Mouse (Mus musculus) Muller cell, postnatal 12 days (primary cell): ENCODE measurements around the gene Rhoq.

Experiments used
- DNase-seq: peaks from one replicate; pipeline ENCODE4 v3.0.0-alpha.2; 2015; ENCODE audit errors: inconsistent ontology term

Rhoq gene

DNA sequence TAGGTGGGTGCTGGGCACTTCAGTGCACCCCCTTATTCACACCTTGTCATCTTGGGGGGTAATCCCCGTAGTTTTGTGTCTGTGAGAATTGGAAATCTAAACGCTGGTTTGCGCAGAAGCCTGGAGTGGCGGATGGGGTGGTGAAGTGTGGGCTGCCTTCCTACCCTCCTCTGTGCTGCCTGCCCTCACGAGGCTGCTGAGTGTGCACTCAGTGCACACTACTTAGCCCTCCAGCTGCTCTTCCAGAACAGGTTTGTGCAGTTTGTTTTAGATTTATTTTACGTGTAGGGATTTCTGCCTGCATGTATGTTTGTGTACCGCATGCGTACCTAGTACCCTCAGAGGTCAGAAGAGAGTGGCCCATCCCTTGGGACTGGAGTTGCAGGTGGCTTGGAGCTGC, 28.4 kb downstream of the Rhoq start:
- DNase-seq = no peak

DNA sequence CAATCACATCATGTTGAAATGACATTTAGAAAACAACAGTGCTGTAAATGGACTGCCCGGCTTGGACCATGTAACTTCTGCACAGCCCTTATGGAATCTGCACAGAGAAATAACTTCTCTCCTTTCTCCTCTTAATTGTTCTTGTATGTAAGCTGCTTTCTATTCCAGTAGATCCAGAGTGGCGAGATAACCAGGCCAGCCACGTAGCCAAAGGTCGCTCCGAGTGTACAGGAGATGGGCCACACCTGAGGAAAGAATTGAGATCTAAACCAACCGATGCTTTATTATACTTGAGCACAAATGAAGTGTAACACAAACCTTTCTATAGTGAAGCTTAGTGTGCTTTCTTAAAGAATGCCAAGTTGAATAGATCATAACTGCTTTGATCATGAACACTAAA, 34.4 kb downstream of the Rhoq start:
- no peak for DNase-seq

DNA sequence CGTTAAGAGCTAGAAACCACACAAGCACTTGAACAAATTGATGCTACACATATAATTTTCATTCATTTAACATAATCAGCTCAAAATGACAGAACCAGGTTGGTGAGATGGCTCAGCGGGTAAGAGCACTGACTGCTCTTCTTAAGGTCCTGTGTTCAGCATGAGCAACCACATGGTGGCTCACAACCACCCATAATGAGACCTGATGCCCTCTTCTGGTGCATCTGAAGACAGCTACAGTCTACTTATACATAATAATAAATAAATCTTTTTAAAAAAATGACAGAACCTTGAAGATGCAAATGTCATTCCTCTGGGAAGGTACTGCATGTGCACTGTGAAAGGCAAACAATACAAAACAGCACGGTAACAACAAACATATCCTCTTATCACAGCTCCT, 46.1 kb downstream of the Rhoq start:
- no peak for DNase-seq

DNA sequence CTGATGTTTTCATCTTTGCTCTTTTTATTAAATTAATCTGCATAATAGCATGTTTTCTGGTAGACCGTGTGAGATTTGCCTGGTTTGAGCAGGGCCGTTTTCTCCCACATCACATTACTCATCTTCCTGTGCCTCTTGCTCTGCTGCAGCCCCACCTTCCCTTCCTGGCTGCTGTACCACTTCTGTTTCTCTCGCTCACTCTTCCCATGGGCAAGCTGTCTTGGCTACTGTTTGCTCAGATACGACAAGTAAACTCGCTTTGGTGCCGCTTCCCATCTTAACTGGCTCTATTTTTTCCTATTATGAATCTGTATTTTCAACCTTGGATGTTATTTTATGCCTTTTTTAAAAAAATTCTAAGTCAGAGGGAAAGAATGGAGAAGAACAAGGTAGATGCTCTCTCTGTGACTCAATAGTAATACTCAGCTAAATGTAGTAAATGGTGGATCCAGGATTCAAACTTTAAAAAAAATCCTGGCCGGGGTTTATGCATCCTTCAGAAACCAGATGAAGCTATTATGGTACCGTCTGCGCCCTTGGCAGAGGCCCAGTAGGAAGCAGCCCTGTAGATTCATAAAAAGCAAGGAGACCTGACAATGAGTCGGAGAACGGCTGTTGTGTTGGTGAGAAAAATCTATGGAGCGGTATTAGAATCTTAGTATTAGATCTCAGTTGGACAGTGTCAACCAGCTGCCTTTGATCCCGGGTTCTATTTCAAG, 48.6 kb downstream of the Rhoq start:
- DNase-seq = no peak

DNA sequence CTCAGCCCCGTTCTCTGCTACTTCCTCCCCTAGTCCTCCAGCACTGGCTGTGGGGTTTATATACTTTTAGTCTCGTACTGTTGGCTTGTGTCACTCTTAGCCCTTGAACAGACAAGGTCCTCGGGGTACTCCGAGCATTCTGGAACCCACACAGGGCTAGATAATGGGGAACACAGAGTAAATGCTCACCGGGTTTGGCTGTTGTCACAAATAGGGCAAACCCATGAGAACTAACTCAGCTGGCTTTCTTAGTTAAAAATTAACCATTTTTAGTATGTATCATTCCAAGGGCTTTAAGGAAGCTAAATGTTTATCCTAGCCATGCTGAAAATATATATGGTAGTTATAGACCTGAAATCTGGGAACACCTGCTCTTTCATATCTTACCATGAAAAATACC, 56.8 kb downstream of the Rhoq start:
- no peak for DNase-seq

DNA sequence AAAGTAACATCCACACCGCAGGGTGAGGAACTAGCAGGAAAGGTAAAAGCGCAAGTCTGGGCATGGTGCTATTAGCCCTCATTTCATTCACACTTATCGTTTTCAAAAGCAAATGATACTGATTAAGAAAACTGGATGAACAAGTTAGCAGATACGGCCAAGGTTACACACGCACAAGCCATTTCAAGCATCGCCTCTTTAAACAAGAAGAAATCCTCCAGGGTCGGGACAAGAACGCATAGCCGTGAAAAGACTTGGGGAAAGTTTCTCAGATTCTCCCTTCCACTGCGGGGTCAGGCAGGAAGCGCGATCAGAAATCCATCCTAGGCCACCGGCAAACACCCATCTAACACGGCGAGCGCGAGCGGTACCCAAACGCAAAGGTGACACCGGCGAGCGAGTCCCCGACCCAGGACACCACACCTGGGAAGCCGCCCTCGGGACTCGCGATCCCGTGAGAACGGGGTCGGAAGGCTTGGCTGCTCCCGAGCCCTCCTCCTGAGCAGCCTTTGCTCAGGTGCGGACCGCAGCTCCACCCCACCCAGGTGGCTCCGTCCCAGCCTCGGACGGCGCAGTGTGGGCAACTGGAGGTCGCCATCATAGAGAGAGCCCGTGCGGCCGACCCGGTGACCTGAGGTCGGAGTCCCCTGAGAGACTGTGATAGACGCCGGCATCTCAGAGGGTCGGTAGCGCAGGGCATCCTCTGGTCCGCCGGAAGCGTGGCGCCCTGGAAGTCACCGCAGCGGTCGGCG, 61.8 kb downstream of the Rhoq start:
- peak; percentile 26 for DNase-seq

DNA sequence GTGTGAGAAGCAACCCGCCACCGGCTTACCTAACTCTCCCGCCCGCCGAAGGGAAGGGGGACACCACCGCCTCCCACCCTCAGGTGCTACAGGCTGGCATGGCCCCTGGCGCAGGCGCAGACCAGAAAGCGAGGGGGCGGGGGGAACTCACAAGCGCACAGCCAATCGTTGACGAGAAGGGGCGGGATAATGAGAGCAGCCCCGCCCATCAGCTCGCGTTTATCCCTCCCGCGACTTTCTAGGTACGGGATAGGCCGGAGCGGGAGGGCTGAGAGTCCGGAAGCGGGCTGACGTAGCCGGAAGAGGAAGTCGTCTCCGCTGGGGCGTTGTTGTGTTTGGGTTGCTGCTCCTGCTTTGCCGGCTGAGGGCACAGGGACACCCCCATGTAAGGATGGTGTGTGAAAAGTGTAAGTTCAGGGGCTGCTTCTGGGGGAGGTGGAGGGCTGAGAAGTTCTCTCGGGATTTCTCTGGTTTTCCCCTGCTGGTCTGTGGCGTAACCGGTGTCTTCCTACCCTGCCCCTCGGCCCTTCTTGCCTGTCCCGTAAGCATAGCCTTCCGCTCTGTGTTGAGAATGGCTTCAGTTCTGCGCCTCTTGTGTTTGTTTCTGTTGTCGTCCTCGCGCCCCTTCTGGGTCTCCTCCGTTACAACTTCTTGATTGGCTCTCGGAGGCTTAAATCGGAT, 62.5 kb downstream of the Rhoq start, which contains the start of the genes Pigf and Cript:
Gene Pigf (minus strand): TSS at position 138 of the 681 bp plus-strand sequence.
Gene Cript (plus strand): TSS at position 282 of the 681 bp plus-strand sequence.
- DNase-seq = peak; percentile 97

DNA sequence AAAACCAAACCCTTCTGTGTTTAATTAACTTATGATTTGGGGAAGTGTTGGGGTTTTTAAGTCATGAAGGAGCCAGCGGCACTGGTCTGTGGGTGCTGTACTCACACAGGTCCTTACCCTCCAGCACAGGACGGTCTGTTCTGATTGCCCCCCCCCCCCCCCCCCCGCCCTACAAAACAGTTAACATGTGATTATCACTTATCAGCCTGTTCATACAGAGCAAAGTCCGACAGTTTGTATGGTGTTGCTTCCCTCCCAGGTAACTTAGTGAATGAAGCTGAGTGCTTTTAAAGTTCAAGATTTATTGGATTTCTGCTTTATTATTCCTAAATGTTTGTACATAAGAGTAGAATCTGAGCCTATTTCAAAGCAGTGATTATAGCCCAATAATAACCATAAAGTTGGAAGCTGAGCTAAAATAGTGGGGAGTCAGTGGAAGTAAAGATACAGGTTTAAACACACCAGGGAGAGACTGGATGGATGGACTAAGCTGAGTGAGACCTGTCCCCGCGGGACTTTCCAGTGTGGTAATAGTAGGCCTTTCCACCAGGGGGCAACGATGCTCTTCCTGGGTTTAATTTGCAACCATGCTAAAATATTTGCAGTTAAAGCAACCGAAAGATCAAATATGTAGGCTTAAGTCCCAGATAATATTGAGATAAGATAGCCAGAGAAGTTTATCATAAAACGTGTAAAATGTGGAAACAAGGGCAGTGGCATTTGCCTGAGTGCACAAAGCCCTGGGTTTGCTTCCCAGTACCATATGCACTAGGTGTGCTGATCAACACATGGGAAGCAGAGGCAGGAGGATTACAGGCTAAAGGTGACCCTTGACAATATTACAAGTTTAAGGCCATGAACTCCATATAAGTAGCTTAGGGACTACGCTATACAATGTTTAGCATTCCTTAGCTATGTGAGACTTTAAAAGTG, 73.5 kb downstream of the Rhoq start:
- DNase-seq = peak; percentile 29

DNA sequence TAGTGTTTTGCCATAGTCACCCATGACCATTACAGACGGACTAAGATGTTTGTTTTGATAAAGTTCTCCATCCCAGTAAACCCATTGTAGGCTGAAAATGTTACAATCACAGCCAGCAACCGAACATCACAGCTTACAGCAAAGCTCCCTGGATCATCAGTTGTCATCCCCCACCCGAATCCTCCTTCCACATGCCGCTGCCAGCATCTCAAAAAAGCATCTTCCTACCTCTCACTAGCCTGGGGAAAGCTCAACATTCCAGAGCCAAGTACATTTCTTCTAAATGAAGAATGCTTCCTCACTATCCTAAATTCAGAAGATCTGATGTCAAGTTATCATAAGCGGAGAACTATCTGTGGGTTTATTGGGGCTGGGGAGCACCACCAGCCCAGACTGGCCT, 75.6 kb downstream of the Rhoq start:
- DNase-seq = no peak

DNA sequence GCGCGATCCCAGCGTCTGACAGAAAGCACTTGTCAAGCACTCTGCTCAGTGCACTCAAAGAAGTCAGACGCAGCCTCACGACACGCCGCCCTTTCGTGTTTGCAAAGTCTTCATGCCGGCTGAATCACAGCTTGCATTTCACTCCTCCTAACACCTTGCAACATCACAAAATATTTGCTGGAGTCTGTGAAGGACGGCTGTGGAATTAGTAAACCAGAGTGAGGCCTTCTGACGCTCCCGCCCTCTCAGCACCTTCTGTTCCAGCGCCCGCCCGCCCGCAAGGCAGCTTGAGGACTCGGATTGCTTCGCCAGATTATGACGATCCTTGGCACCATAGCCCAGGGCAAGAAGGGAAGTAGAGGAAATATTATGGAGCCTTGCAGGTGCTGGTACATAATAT, 78.9 kb downstream of the Rhoq start:
- DNase-seq = no peak

DNA sequence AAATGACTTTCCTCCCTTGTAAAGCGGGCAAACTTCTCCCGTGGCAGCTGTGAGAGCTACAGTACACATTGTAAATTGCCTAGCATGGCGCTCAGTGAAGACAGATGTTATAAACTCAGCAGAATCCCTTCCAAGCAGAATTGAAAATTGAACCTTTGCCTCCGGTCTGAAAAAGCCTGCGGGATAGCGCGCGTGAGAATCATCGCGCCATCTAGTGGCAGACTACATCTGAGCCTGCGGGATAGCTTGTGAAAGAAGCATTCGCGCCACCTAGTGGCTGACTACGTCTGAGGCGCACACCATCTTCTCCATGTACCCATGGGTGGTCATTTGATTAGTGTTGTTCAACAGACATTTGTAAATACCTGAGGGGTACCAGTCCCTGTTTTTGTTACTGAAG, 81.5 kb downstream of the Rhoq start:
- DNase-seq = peak; percentile 61

DNA sequence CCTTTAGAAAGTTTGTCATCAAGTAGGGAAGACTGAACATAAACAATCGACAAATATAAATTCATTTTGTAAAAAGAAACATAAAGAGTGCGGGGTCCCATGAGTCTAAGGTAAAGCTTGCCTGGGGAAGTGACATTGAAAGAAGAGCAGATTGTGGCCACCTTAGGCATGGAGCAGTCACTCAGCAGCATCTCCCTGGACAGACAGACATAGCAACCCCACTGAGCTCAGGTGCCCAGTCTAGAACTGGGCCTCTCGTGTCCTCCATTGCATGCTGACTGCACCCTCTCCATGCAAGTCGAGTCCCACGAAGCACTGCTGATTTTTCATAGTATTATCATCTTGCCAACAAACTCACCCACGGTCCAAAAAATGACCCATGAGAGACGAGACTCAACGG, 81.9 kb downstream of the Rhoq start:
- DNase-seq = no peak
